Mouse (Mus musculus): ENCODE data around the gene Spout1. TPM values are rescaled to one million over a fixed set of nuclear protein-coding genes. Genes with fewer than 3 reads are reported as not detected.

The Spout1 gene
- polyA plus RNA-seq, 1 experiment from 2014 or later = 21.7 TPM

DNA sequence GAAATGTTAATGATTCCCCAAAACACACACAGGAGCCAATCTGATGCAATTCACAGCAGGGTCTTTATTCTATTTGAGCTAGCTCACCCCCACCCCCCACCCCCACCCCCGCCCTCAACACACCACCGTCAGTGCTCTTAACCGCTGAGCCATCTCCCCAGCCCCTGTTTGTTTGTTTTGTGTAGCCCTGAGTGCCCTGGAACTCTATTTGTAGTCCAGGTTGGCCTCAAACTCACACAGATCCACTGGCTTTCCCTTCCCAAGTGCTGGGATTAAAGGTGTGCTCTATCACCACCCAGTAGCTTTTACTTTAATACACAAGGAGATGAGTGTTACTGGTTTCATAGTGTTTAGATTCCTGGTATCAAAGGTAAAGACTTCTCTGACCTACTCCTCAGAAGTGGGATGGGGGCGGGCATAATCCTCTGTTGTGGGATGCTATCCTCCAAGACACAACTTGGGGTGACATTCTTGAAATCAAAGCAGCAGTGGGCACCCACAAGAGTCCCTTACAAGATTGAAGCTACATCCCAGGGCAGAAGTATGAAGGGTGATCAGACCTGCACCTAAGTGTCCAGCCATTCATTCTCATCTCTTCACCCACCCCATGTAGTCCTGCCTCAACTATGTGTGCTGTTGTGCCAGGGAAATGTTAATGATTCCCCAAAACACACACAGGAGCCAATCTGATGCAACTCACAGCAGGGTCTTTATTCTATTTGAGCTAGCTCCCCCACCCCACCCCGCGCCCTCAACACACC is 33.3 kb upstream of the Spout1 start:
- Histone ChIP-seq H3K4me3 (ENCODE audit: low read depth, low read length) (no peak overlapping the region), H3K4me2 (replicated peaks; ENCODE audit: low read depth, low read length) (no peak overlapping the region), H3K9me3 (ENCODE audit: low read length) (no peaks in the 10 kb centered on the region), H3K36me3 (ENCODE audit: insufficient read depth, low read length) (no peaks in the 10 kb centered on the region), H3K27me3 (replicated peaks; ENCODE audit: insufficient read depth, low read length) (no peaks in the 10 kb centered on the region), H3K27ac (ENCODE audit: low read length) (no peak overlapping the region), H3K9ac (replicated peaks; ENCODE audit: low read depth) (no peak overlapping the region), H3K4me1 (ENCODE audit: insufficient read depth, low read depth, low read length) (peaks cover 2% of the 10 kb centered on the region; the same call in 1 of the 2 replicates)
- DNase-seq (ENCODE audit: low spot score) (no peak), ATAC-seq (no peak)
- TF ChIP-seq EP300 (IDR thresholded peaks at IDR 0.05) (no peak), CTCF (IDR thresholded peaks at IDR 0.05) (no peak)
- WGBS = 58% methylated on average over 6 of the region's 6 CpGs

DNA sequence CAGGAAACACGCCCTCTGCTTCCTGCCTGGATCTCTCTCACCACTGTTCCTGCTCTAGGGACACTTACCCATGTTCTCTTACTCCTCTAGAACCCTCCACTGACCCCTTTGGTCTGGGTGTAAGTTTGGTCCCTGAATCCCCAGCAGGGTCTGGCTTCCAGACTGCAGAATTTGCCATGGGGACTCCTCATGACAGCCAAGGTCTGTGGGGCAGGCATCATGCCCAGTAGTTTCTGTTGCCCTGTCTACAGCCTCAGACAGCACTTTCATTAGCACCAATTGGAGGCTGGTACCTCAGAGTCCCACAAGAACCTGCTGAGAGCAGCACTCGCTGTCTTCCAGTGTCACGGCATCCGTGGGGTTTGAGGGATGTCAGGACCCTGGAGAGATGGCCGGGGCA is 29.6 kb upstream of the Spout1 start:
- Histone ChIP-seq H3K27me3 (replicated peaks; ENCODE audit: insufficient read depth, low read length) (no peaks in the 10 kb centered on the region), H3K4me1 (ENCODE audit: insufficient read depth, low read depth, low read length) (peaks cover 7% of the 10 kb centered on the region; the same call in 1 of the 2 replicates), H3K9ac (replicated peaks; ENCODE audit: low read depth) (no peak overlapping the region), H3K9me3 (ENCODE audit: low read length) (no peaks in the 10 kb centered on the region), H3K36me3 (ENCODE audit: insufficient read depth, low read length) (no peaks in the 10 kb centered on the region), H3K4me3 (ENCODE audit: low read depth, low read length) (no peak overlapping the region), H3K4me2 (replicated peaks; ENCODE audit: low read depth, low read length) (no peak overlapping the region), H3K27ac (ENCODE audit: low read length) (no peak overlapping the region)
- WGBS = 71% methylated on average over 5 of the region's 5 CpGs
- ATAC-seq (no peak), DNase-seq (ENCODE audit: low spot score) (no peak)
- no peak for TF ChIP-seq CTCF (IDR thresholded peaks at IDR 0.05)
- no peak for TF ChIP-seq EP300 (IDR thresholded peaks at IDR 0.05)

- ATAC-seq = no peak
- no peaks in the 10 kb centered on the region for H3K36me3 ChIP-seq (ENCODE audit: insufficient read depth, low read length)
- TF ChIP-seq EP300 (IDR thresholded peaks at IDR 0.05) = no peak
- no peak for TF ChIP-seq CTCF (IDR thresholded peaks at IDR 0.05)
- H3K9me3 ChIP-seq (ENCODE audit: low read length) = no peaks in the 10 kb centered on the region
- WGBS = 73% methylated on average over 4 of the region's 4 CpGs
- H3K9ac ChIP-seq (replicated peaks; ENCODE audit: low read depth) = no peak overlapping the region
- DNase-seq (ENCODE audit: low spot score) = no peak
- H3K4me3 ChIP-seq (ENCODE audit: low read depth, low read length) = no peak overlapping the region
- no peak overlapping the region for H3K27ac ChIP-seq (ENCODE audit: low read length)
- no peaks in the 10 kb centered on the region for H3K27me3 ChIP-seq (replicated peaks; ENCODE audit: insufficient read depth, low read length)
- H3K4me2 ChIP-seq (replicated peaks; ENCODE audit: low read depth, low read length) = no peak overlapping the region
- H3K4me1 ChIP-seq (ENCODE audit: insufficient read depth, low read depth, low read length) = peaks cover 7% of the 10 kb centered on the region; the same call in 1 of the 2 replicates
Measured at GRCm38 (mm10) chr2:30207401-30207800, 29.1 kb upstream of the Spout1 start.

GRCm38 (mm10) chr2:30205629-30206357 is 27.5 kb upstream of the Spout1 start, which contains the start of gene Kyat1:
Kyat1 (minus strand) TSS chr2:30205847.
- DNase-seq (ENCODE audit: low spot score) = peak; percentile 98
- ATAC-seq = peak; percentile 97
- Histone ChIP-seq H3K9ac (replicated peaks; ENCODE audit: low read depth) (peak within 1 kb of the TSS; percentile 72), H3K4me1 (ENCODE audit: insufficient read depth, low read depth, low read length) (peaks cover 7% of the 10 kb centered on the region; the same call in 1 of the 2 replicates), H3K27me3 (replicated peaks; ENCODE audit: insufficient read depth, low read length) (no peaks in the 10 kb centered on the region), H3K27ac (ENCODE audit: low read length) (peak within 1 kb of the TSS; percentile 85), H3K4me3 (ENCODE audit: low read depth, low read length) (peak within 1 kb of the TSS; percentile 68), H3K9me3 (ENCODE audit: low read length) (no peaks in the 10 kb centered on the region), H3K4me2 (replicated peaks; ENCODE audit: low read depth, low read length) (peak within 1 kb of the TSS; percentile 85), H3K36me3 (ENCODE audit: insufficient read depth, low read length) (no peaks in the 10 kb centered on the region)
- 2% methylated on average over 44 of the region's 44 CpGs for WGBS
- no peak for TF ChIP-seq CTCF (IDR thresholded peaks at IDR 0.05)
- peak; percentile 65; the same call in 1 of the 2 replicates for TF ChIP-seq EP300 (IDR thresholded peaks at IDR 0.05)

DNA sequence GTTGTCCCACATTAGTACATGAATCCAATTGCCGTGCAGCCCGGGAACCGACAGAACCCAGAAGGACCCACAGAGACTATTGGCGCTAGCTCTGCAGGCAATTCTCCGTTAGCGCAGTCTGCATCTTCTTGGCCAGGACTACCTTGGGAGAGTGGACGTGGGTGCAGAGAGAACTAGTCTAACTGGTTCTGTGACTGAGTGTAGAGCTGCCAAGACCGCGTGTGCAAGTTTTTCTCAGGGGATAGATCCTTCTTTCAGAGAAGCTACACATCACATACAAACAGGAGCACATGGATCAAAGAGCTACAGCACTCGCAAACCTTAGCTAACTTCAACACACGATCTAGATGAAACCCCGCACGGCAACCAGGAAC is 27.0 kb upstream of the Spout1 start:
- peak overlapping the region; percentile 72 for H3K9ac ChIP-seq (replicated peaks; ENCODE audit: low read depth)
- DNase-seq (ENCODE audit: low spot score) (peak; percentile 84), ATAC-seq (peak; percentile 75)
- TF ChIP-seq CTCF (IDR thresholded peaks at IDR 0.05) (no peak), EP300 (IDR thresholded peaks at IDR 0.05) (no peak)
- H3K36me3 ChIP-seq (ENCODE audit: insufficient read depth, low read length) = no peaks in the 10 kb centered on the region
- H3K9me3 ChIP-seq (ENCODE audit: low read length) = no peaks in the 10 kb centered on the region
- peak overlapping the region; percentile 85 for H3K27ac ChIP-seq (ENCODE audit: low read length)
- H3K4me1 ChIP-seq (ENCODE audit: insufficient read depth, low read depth, low read length) = peaks cover 7% of the 10 kb centered on the region; the same call in 1 of the 2 replicates
- WGBS = under 1% methylated on average over 13 of the region's 13 CpGs
- H3K4me2 ChIP-seq (replicated peaks; ENCODE audit: low read depth, low read length) = peak overlapping the region; percentile 85
- no peaks in the 10 kb centered on the region for H3K27me3 ChIP-seq (replicated peaks; ENCODE audit: insufficient read depth, low read length)
- peak overlapping the region; percentile 68 for H3K4me3 ChIP-seq (ENCODE audit: low read depth, low read length)

GRCm38 (mm10) chr2:30203439-30203838 is 25.2 kb upstream of the Spout1 start:
- DNase-seq (ENCODE audit: low spot score) = peak; percentile 37
- Histone ChIP-seq H3K4me2 (replicated peaks; ENCODE audit: low read depth, low read length) (no peak overlapping the region), H3K27ac (ENCODE audit: low read length) (no peak overlapping the region), H3K4me3 (ENCODE audit: low read depth, low read length) (no peak overlapping the region), H3K4me1 (ENCODE audit: insufficient read depth, low read depth, low read length) (peaks cover 7% of the 10 kb centered on the region; the same call in 1 of the 2 replicates), H3K27me3 (replicated peaks; ENCODE audit: insufficient read depth, low read length) (no peaks in the 10 kb centered on the region), H3K9ac (replicated peaks; ENCODE audit: low read depth) (no peak overlapping the region), H3K36me3 (ENCODE audit: insufficient read depth, low read length) (no peaks in the 10 kb centered on the region), H3K9me3 (ENCODE audit: low read length) (no peaks in the 10 kb centered on the region)
- TF ChIP-seq EP300 (IDR thresholded peaks at IDR 0.05) (no peak), CTCF (IDR thresholded peaks at IDR 0.05) (peak; percentile 72)
- no peak for ATAC-seq
- 69% methylated on average over 7 of the region's 7 CpGs for WGBS

Data from lung, postnatal 0 days (tissue).